Comparison of ENCODE assay signal across 8 mouse cellular contexts in genomic region chr2:118520042-118520933, GRCm38 (mm10). TPM values are rescaled to one million over a fixed set of nuclear protein-coding genes. Genes with fewer than 3 reads are reported as not detected.
A peak's percentile ranks its signal among the peaks of the same experiment; 100 is the strongest.
DNase-seq lines count a peak whose midpoint lies in the region; ATAC-seq and TF ChIP-seq lines count a peak whose summit lies in the region.

No protein-coding gene starts in this region.

- no peaks in the 10 kb centered on the region for H3K79me2 ChIP-seq in myocyte (ENCODE audit: control insufficient read depth, insufficient read depth)

- peak overlapping the region; percentile 92 for H3K27ac ChIP-seq in bone marrow macrophage, adult 2 months (ENCODE audit: insufficient read depth, low read depth, low read length)
- H3K27ac ChIP-seq in intestine, embryonic 15.5 days: peak overlapping the region; percentile 69
- peak overlapping the region; percentile 45; the same call in 1 of the 2 replicates for H3K27ac ChIP-seq in liver, embryonic 12.5 days

- H3K4me2 ChIP-seq in intestine, embryonic 15.5 days (replicated peaks): no peak overlapping the region
- H3K4me2 ChIP-seq in liver, embryonic 12.5 days: no peak overlapping the region; the same call in 1 of the 2 replicates
- peak overlapping the region; percentile 35 for H3K4me2 ChIP-seq in myocyte (ENCODE audit: low read depth)

- WGBS in intestine, embryonic 15.5 days: 38% methylated on average over 9 of the region's 9 CpGs
- WGBS in liver, embryonic 12.5 days (ENCODE audit: insufficient replicate concordance): 25% methylated on average over 9 of the region's 9 CpGs

- H3K36me3 ChIP-seq in intestine, embryonic 15.5 days: no peaks in the 10 kb centered on the region
- H3K36me3 ChIP-seq in liver, embryonic 12.5 days: no peaks in the 10 kb centered on the region
- no peaks in the 10 kb centered on the region for H3K36me3 ChIP-seq in myocyte (ENCODE audit: control insufficient read depth, insufficient read depth)

- no peaks in the 10 kb centered on the region for H3K27me3 ChIP-seq in intestine, embryonic 15.5 days (replicated peaks)
- no peaks in the 10 kb centered on the region for H3K27me3 ChIP-seq in liver, embryonic 12.5 days (replicated peaks)
- no peaks in the 10 kb centered on the region for H3K27me3 ChIP-seq in myocyte (ENCODE audit: control insufficient read depth, insufficient read depth, insufficient read length)

- H3K9me3 ChIP-seq in intestine, embryonic 15.5 days: no peaks in the 10 kb centered on the region
- H3K9me3 ChIP-seq in liver, embryonic 12.5 days (replicated peaks): no peaks in the 10 kb centered on the region

- TF ChIP-seq POLR2A in bone marrow macrophage, adult 2 months (IDR thresholded peaks at IDR 0.05; ENCODE audit: borderline replicate concordance, low read depth, low read length): no peak
- no peak for TF ChIP-seq POLR2A in myocyte (IDR thresholded peaks at IDR 0.05; ENCODE audit: insufficient read length, low read depth)

- no peak overlapping the region for H3ac ChIP-seq in myocyte (ENCODE audit: control insufficient read depth, insufficient read length)

- no peak for TF ChIP-seq CTCF in bone marrow macrophage, adult 2 months (IDR thresholded peaks at IDR 0.05; ENCODE audit: low read depth, low read length)

- peak; percentile 51 for DNase-seq in adrenal gland, adult 2 months
- DNase-seq in adrenal gland, adult 18-20 months (ENCODE audit: low spot score in 2 of 2): no peak
- peak; percentile 98 for DNase-seq in heart, adult 11 months

- H3K9ac ChIP-seq in intestine, embryonic 15.5 days: no peak overlapping the region
- no peak overlapping the region for H3K9ac ChIP-seq in liver, embryonic 12.5 days

- peaks cover 53% of the 10 kb centered on the region for H3K4me1 ChIP-seq in bone marrow macrophage, adult 2 months (ENCODE audit: control insufficient read depth, insufficient read depth, low read length)
- H3K4me1 ChIP-seq in intestine, embryonic 15.5 days (replicated peaks): peaks cover 25% of the 10 kb centered on the region
- H3K4me1 ChIP-seq in liver, embryonic 12.5 days: peaks cover 30% of the 10 kb centered on the region

- peak overlapping the region; percentile 9; the same call in 1 of the 2 replicates for H3K4me3 ChIP-seq in bone marrow macrophage, adult 2 months (ENCODE audit: insufficient read depth, low read length)
- H3K4me3 ChIP-seq in intestine, embryonic 15.5 days (replicated peaks): no peak overlapping the region
- no peak overlapping the region for H3K4me3 ChIP-seq in liver, embryonic 12.5 days
- no peak overlapping the region for H3K4me3 ChIP-seq in myocyte

- peak; percentile 81 for ATAC-seq in intestine, embryonic 15.5 days
- peak; percentile 51 for ATAC-seq in liver, embryonic 12.5 days
- ATAC-seq in cerebellum, adult (ENCODE audit: insufficient number of reproducible peaks, low FRiP score, low TSS enrichment): no peak

TF ChIP-seq in myocyte, 11 proteins besides CTCF, POLR2A, EP300 and RAD21:
- no peak for TF ChIP-seq E2F4 (IDR thresholded peaks at IDR 0.05; ENCODE audit: insufficient read depth)
- no peak for TF ChIP-seq REST (IDR thresholded peaks at IDR 0.05; ENCODE audit: insufficient read depth, insufficient read length)
- TF ChIP-seq TCF3 (IDR thresholded peaks at IDR 0.05; ENCODE audit: insufficient read length, low read depth): no peak
- no peak for TF ChIP-seq MYOD1 (IDR thresholded peaks at IDR 0.05; ENCODE audit: control insufficient read depth in 1 of 3, insufficient read length in 2 of 3, low read depth in 2 of 3)
- no peak for TF ChIP-seq POLR2AphosphoS2 (IDR thresholded peaks at IDR 0.05; ENCODE audit: insufficient read length, low read depth)
- no peak for TF ChIP-seq MAX (IDR thresholded peaks at IDR 0.05; ENCODE audit: low read depth)
- TF ChIP-seq MYOG (IDR thresholded peaks at IDR 0.05; ENCODE audit: control insufficient read depth in 1 of 3, insufficient read depth in 1 of 3, insufficient read length in 2 of 3, low read depth in 2 of 3): no peak
- TF ChIP-seq SRF (IDR thresholded peaks at IDR 0.05; ENCODE audit: control insufficient read depth, insufficient read length, low read depth): no peak
- no peak for TF ChIP-seq CEBPB (IDR thresholded peaks at IDR 0.05; ENCODE audit: insufficient read depth, poor library complexity, severe bottlenecking)
- TF ChIP-seq TCF12 (IDR thresholded peaks at IDR 0.05; ENCODE audit: insufficient read depth, poor library complexity, severe bottlenecking): no peak
- no peak for TF ChIP-seq USF1 (IDR thresholded peaks at IDR 0.05; ENCODE audit: low read depth)

RNA-seq across cellular contexts. Expression of gene Bmf, which starts 29.2 kb away (rescaled TPM):
- total RNA-seq in adrenal gland, adult 2 months (2021): 10 to 100 TPM in 1 of 2 experiments, 1 to 10 TPM in 1; 8.9 to 15.9 TPM
- polyA plus RNA-seq in adrenal gland, adult 2 months (2012; rRNA removed): 29.6 and 31.1 TPM in 2 replicates
- 1 to 10 TPM; 6.6 to 6.8 TPM for total RNA-seq in adrenal gland, adult 18-20 months (2021)
- 30.0 and 44.1 TPM in 2 replicates for polyA plus RNA-seq in bone marrow macrophage, adult 2 months (2012; ENCODE audit: insufficient read depth, insufficient read length, missing spikeins)
- 2.8 and 3.0 TPM in 2 replicates for polyA plus RNA-seq in intestine, embryonic 15.5 days (2015; fragmentation: Nextera tagmentation; extraction: Ambion mirVana)
- polyA plus RNA-seq in liver, embryonic 12.5 days (2016; fragmentation: Nextera tagmentation; extraction: Ambion mirVana): 0.62 and 0.83 TPM in 2 replicates
- polyA plus RNA-seq in myocyte (2012; fragmentation: generic; extraction: Trizol): 4.8 TPM

RNA-seq across cellular contexts. Expression of gene Srp14, which starts 40.8 kb away (rescaled TPM):
- 100 to 1,000 TPM; 181 to 246 TPM for total RNA-seq in adrenal gland, adult 2 months (2021)
- polyA plus RNA-seq in adrenal gland, adult 2 months (2012; rRNA removed): 45.7 and 48.2 TPM in 2 replicates
- 100 to 1,000 TPM; 217 to 225 TPM for total RNA-seq in adrenal gland, adult 18-20 months (2021)
- polyA plus RNA-seq in bone marrow macrophage, adult 2 months (2012; ENCODE audit: insufficient read depth, insufficient read length, missing spikeins): 252 and 297 TPM in 2 replicates
- polyA plus RNA-seq in intestine, embryonic 15.5 days (2015; fragmentation: Nextera tagmentation; extraction: Ambion mirVana): 196 and 209 TPM in 2 replicates
- 130 TPM in 2 replicates for polyA plus RNA-seq in liver, embryonic 12.5 days (2016; fragmentation: Nextera tagmentation; extraction: Ambion mirVana)
- 311 TPM for polyA plus RNA-seq in myocyte (2012; fragmentation: generic; extraction: Trizol)

Comparison
In these comparisons a context has a peak if more than half of its experiments do, and no peak if none do; other contexts are left out.
1. DNase-seq: peak in adrenal gland, adult 2 months (single experiment) and heart, adult 11 months (single experiment); none in adrenal gland, adult 18-20 months (0 of 2).
2. Peak in every context shown above with its lines, with median percentiles within 50 percentile points of each other: H3K27ac ChIP-seq.